Mouse (Mus musculus): ENCODE data around the gene Irx4.

The Irx4 gene

DNA sequence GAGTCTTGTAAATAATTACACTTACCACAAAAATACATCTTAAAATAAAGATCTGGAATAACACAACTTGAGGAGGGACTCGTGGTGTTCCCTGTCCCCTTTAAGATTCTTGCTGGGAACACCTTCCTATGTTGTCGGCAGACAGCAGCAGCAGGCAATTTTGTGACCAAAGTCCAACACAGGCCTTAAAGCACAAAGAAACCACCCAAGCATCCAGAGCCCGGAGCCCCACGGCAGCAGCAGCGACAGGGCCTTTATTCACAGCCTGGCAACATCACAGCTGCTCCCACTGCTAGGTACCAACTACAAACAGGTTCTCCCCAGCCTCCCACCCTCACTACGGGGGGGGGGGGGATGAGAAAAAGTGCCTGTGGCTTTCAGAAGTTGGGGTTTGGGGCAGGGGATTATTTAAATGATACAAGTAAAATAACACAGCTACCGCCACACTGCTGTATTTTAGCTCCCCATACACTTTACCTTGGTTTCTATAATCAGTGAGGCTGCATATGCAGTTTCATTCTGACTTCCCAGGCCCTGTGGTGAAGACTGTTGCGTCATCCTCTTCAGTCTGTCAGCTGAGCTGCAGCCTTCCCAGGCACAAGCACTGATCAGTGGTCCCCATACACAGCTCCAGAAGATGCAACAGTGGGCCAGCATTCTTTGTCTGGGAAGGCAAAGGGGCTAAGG is 45.3 kb downstream of the Irx4 start:
- in situ Hi-C loops (cut with MboI; ENCODE audit: low pct_unique_long_range_greater_than_20kb in 1 of 2, low sequenced_read_pairs in 2 of 2, unreplicated experiment in 1 of 2): loop anchor here (10.0 to 25.0 kb wide), 2 partner anchors 211 to 218 kb away; no protein-coding TSS in a partner anchor

DNA sequence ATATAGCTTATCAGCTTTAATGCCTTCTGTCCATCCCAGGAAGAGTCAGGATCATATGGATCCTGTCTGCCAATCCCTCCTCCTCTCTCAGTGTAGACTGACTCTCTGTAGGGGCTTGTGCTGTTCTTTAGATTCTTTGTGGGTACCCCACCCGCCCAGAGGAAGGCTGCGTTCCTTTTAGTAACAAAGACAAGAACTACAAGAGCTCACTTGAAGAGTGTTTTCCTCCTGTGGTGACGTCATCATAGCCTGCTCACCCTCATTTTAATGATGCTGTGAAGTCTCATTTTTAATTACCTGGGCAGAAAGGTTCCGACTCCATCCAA is 45.8 kb downstream of the Irx4 start:
- in situ Hi-C loops (cut with MboI; ENCODE audit: low pct_unique_long_range_greater_than_20kb in 1 of 2, low sequenced_read_pairs in 2 of 2, unreplicated experiment in 1 of 2): loop anchor here (10.0 to 25.0 kb wide), 2 partner anchors 211 to 219 kb away; no protein-coding TSS in a partner anchor

DNA sequence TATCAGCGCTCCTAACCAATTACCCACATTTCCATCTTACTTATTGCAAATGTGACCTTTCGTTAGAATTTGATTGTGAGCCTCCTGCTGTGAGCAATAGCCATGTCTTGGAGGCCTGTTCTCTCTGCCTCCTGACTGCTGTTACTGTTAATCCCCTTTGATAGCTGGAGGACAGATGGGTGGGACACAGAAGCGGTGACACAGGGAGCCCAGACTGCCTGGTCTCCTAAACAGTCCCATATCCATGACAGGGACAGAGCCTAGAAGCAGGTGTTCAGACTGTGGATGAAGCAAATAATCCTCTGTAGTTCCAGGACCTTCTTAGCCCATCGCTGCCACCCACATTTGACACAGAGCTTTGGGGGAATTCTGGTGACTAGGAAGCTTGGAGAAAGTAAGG is 46.2 kb downstream of the Irx4 start:
- in situ Hi-C loops (cut with MboI; ENCODE audit: low pct_unique_long_range_greater_than_20kb in 1 of 2, low sequenced_read_pairs in 2 of 2, unreplicated experiment in 1 of 2): loop anchor here (10.0 to 25.0 kb wide), 2 partner anchors 212 to 219 kb away; no protein-coding TSS in a partner anchor

- in situ Hi-C loops (cut with MboI; ENCODE audit: low pct_unique_long_range_greater_than_20kb in 1 of 2, low sequenced_read_pairs in 2 of 2, unreplicated experiment in 1 of 2): loop anchor here (10.0 to 25.0 kb wide), 2 partner anchors 146 to 223 kb away; no protein-coding TSS in a partner anchor
Observed at GRCm38 (mm10) chr13:73310183-73310929, 50.1 kb downstream of the Irx4 start.

Measured in mouse embryonic stem cell (cell line).